Mouse (Mus musculus): Measurements from ENCODE around the gene Lrrk1. TPM values are rescaled to one million over a fixed set of nuclear protein-coding genes. Genes with fewer than 3 reads are reported as not detected.
A peak's percentile ranks its signal among the peaks of the same experiment; 100 is the strongest.

Lrrk1 gene
- total and polyA plus RNA-seq, 3 experiments: 5.0 to 16.9 (median 13.6) TPM

DNA sequence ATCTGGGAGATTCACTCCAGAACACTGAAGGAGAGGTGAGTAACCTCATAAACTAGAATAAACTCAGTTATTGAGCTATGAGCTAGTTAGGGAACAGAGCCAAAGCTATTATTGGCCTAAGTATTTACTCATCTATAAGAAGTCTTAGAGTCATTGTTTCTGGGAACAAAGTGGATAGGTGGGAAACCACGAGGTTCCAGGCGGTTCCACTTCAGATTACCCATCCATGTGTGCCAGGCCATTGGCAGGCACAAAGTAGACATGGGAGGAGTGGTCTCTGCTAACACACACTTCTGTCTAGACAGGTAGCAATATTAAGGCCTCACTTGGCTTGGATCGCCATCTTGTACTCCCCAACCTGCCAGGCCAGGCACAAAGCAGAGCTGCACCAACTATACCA lies 110.1 kb downstream of the Lrrk1 start:
- H3K9ac ChIP-seq (ENCODE audit: insufficient read depth, low read depth): no peak overlapping the region
- H3K27me3 ChIP-seq (replicated peaks): no peaks in the 10 kb centered on the region
- in situ Hi-C loops (cut with MboI; ENCODE audit: low pct_ligation_motif_present, low pct_unique_long_range_greater_than_20kb, low sequenced_read_pairs): no loop called here
- no peaks in the 10 kb centered on the region for H3K4me1 ChIP-seq (ENCODE audit: control insufficient read depth in 1 of 2, insufficient read depth in 2 of 2)
- dilution Hi-C loops (cut with MboI; ENCODE audit: extremely low pct_ligation_motif_present, extremely low pct_unique_long_range_greater_than_20kb, low sequenced_read_pairs): no loop called here
- H3K27ac ChIP-seq (ENCODE audit: insufficient read depth, low read depth): no peak overlapping the region
- TF ChIP-seq JUN (IDR thresholded peaks at IDR 0.05; ENCODE audit: insufficient read depth, low read depth, low read length): no peak
- TF ChIP-seq RCOR1 (conservative IDR thresholded peaks at IDR 0.05; ENCODE audit: low read depth, low read length): no peak
- no peak for TF ChIP-seq CHD2 (IDR thresholded peaks at IDR 0.05; ENCODE audit: low read length)
- TF ChIP-seq RAD21 (IDR thresholded peaks at IDR 0.05; ENCODE audit: low read depth, low read length): no peak
- no peak for TF ChIP-seq PAX5 (IDR thresholded peaks at IDR 0.05; ENCODE audit: low read length)
- no peak for TF ChIP-seq ZKSCAN1 (IDR thresholded peaks at IDR 0.05; ENCODE audit: borderline replicate concordance, low read depth, low read length)
- DNase-seq (ENCODE audit: extremely low read depth): no peak
- no peaks in the 10 kb centered on the region for H3K9me3 ChIP-seq (replicated peaks; ENCODE audit: low read length)
- H3K79me2 ChIP-seq (replicated peaks; ENCODE audit: control insufficient read depth, extremely low read depth, insufficient read depth, poor library complexity, severe bottlenecking): no peaks in the 10 kb centered on the region
- peaks cover 38 to 87% of the 10 kb centered on the region in 2 experiments for H3K36me3 ChIP-seq (replicated peaks in 1 of 2; ENCODE audit: control insufficient read depth in 1 of 2, insufficient read depth in 1 of 2, low read length in 1 of 2)
- no peak overlapping the region for H3K4me3 ChIP-seq (replicated peaks in 1 of 3; ENCODE audit: low read depth in 2 of 3, low read length in 2 of 3, poor library complexity in 1 of 3)
- H3K4me2 ChIP-seq (ENCODE audit: insufficient read depth, low read depth, poor library complexity, severe bottlenecking): no peak overlapping the region

DNA sequence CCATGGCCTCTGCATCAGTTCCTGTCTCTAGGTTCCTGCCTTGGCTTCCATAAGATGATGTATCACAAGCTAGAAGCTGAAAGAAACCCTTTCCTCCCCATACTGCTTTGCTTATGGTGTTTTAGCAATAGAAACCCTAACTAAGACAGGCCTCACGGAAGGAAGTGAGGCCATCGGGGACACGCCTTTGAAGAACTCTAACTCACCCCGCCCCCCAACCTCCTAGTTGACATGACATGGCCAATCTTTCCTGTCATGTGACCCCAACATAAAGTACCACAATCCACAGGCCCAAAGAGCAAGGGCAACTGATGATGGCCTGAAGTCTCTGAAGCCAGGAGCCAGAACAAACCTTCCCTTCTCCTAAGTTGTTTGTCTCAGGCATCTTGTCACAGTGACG lies 114.7 kb downstream of the Lrrk1 start:
- dilution Hi-C loops (cut with MboI; ENCODE audit: extremely low pct_ligation_motif_present, extremely low pct_unique_long_range_greater_than_20kb, low sequenced_read_pairs) (no loop called here), in situ Hi-C loops (cut with MboI; ENCODE audit: low pct_ligation_motif_present, low pct_unique_long_range_greater_than_20kb, low sequenced_read_pairs) (no loop called here)
- TF ChIP-seq MXI1 (IDR thresholded peaks at IDR 0.05; ENCODE audit: low read depth, low read length): no peak
- no peak for TF ChIP-seq ZMIZ1 (IDR thresholded peaks at IDR 0.05; ENCODE audit: low read depth, low read length)
- TF ChIP-seq MAX (IDR thresholded peaks at IDR 0.05; ENCODE audit: low read length): no peak
- TF ChIP-seq HCFC1 (IDR thresholded peaks at IDR 0.05; ENCODE audit: low read depth, low read length): no peak
- TF ChIP-seq ETS1 (conservative IDR thresholded peaks at IDR 0.05; ENCODE audit: low read depth, low read length): no peak
- TF ChIP-seq RCOR1 (conservative IDR thresholded peaks at IDR 0.05; ENCODE audit: low read depth, low read length): no peak
- TF ChIP-seq CHD1 (IDR thresholded peaks at IDR 0.05; ENCODE audit: low read depth, low read length): no peak
- TF ChIP-seq IRF4 (IDR thresholded peaks at IDR 0.05; ENCODE audit: low read depth, low read length): no peak
- TF ChIP-seq TBP (conservative IDR thresholded peaks at IDR 0.05; ENCODE audit: low read depth, low read length): no peak
- Histone ChIP-seq H3K36me3 (replicated peaks in 1 of 2; ENCODE audit: control insufficient read depth in 1 of 2, insufficient read depth in 1 of 2, low read length in 1 of 2) (peaks cover 49 to 86% of the 10 kb centered on the region in 2 experiments), H3K4me3 (replicated peaks in 1 of 3; ENCODE audit: low read depth in 2 of 3, low read length in 2 of 3, poor library complexity in 1 of 3) (no peak overlapping the region), H3K4me1 (ENCODE audit: control insufficient read depth in 1 of 2, insufficient read depth in 2 of 2) (no peaks in the 10 kb centered on the region), H3K27ac (ENCODE audit: insufficient read depth, low read depth) (no peak overlapping the region), H3K4me2 (ENCODE audit: insufficient read depth, low read depth, poor library complexity, severe bottlenecking) (no peak overlapping the region), H3K27me3 (replicated peaks) (no peaks in the 10 kb centered on the region), H3K79me2 (replicated peaks; ENCODE audit: control insufficient read depth, extremely low read depth, insufficient read depth, poor library complexity, severe bottlenecking) (no peaks in the 10 kb centered on the region), H3K9me3 (replicated peaks; ENCODE audit: low read length) (no peaks in the 10 kb centered on the region), H3K9ac (ENCODE audit: insufficient read depth, low read depth) (no peak overlapping the region)
- DNase-seq (ENCODE audit: extremely low read depth): no peak

DNA sequence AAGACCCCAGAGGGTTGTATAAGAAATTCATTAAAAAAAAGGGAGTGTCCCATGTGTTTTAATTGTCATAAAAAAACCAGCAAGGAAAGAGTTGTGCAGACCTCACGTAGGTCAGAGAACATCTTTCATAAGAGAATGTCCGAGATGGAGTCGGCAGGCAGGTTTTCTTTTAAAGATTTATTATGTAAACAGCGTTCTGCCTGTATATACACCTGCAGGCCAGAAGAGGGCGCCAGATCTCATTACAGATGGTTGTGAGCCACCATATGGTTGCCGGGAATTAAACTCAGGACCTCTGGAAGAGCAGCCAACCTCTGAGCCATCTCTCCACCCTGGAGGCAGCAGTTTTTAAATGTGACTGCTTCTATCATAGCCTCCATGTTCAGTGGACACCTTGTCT lies 116.9 kb downstream of the Lrrk1 start:
- in situ Hi-C loops (cut with MboI; ENCODE audit: low pct_ligation_motif_present, low pct_unique_long_range_greater_than_20kb, low sequenced_read_pairs) (no loop called here), dilution Hi-C loops (cut with MboI; ENCODE audit: extremely low pct_ligation_motif_present, extremely low pct_unique_long_range_greater_than_20kb, low sequenced_read_pairs) (no loop called here)
- Histone ChIP-seq H3K4me1 (ENCODE audit: control insufficient read depth in 1 of 2, insufficient read depth in 2 of 2) (no peaks in the 10 kb centered on the region), H3K9me3 (replicated peaks; ENCODE audit: low read length) (no peaks in the 10 kb centered on the region), H3K27ac (ENCODE audit: insufficient read depth, low read depth) (no peak overlapping the region), H3K4me2 (ENCODE audit: insufficient read depth, low read depth, poor library complexity, severe bottlenecking) (no peak overlapping the region), H3K36me3 (replicated peaks in 1 of 2; ENCODE audit: control insufficient read depth in 1 of 2, insufficient read depth in 1 of 2, low read length in 1 of 2) (peaks cover 54 to 88% of the 10 kb centered on the region in 2 experiments), H3K9ac (ENCODE audit: insufficient read depth, low read depth) (no peak overlapping the region), H3K27me3 (replicated peaks) (no peaks in the 10 kb centered on the region), H3K4me3 (replicated peaks in 1 of 3; ENCODE audit: low read depth in 2 of 3, low read length in 2 of 3, poor library complexity in 1 of 3) (no peak overlapping the region), H3K79me2 (replicated peaks; ENCODE audit: control insufficient read depth, extremely low read depth, insufficient read depth, poor library complexity, severe bottlenecking) (no peaks in the 10 kb centered on the region)
- DNase-seq (ENCODE audit: extremely low read depth): no peak
- TF ChIP-seq MAZ (IDR thresholded peaks at IDR 0.05; ENCODE audit: low read depth, low read length): no peak
- TF ChIP-seq CTCF (conservative IDR thresholded peaks at IDR 0.05 in 1 of 2, IDR thresholded peaks at IDR 0.05 in 1 of 2; ENCODE audit: low read depth in 2 of 2, low read length in 2 of 2): 0 out of 4 replicates have a peak, but pooled peaks of 1 of the 2 experiments have one; percentile 6

Data from CH12.LX (cell line).